Mouse (Mus musculus) urinary bladder, adult 2 months (tissue): Measurements from ENCODE around the gene Nek5. TPM values are rescaled to one million over a fixed set of nuclear protein-coding genes. Genes with fewer than 3 reads are reported as not detected.
"Not testable (repeated sequence)": the region's sequence is repeated elsewhere in the genome, so short reads cannot be mapped to it uniquely, and the experiment has no call there.

Experiments used
- DNase-seq: peaks from one replicate; pipeline ENCODE4 v3.0.0; 2022; ENCODE audit warnings: low spot score
- polyA plus RNA-seq: library from polyadenylated mRNA; depleted of rRNA; stranded (reverse); fragments of >200 nt; gene quantifications from 2 replicates; pipeline ENCODE4 v1.2.3, GENCODE M21; 2012; rRNA removed

Gene Nek5
- 3.6 and 4.7 TPM in 2 replicates for polyA plus RNA-seq

- DNase-seq = peak; percentile 26
These were observed at the start of gene Nek5 for GRCm38 (mm10) chr8:22124220-22125152. Nek5 (minus strand) TSS chr8:22125053.

GRCm38 (mm10) chr8:22169167-22169566, 44.3 kb upstream of the Nek5 start:
- no peak for DNase-seq

GRCm38 (mm10) chr8:22166080-22166603, 41.3 kb upstream of the Nek5 start, which contains the start of gene Nek3:
Nek3 (minus strand) TSS chr8:22166435.
- DNase-seq = peak; percentile 54

GRCm38 (mm10) chr8:22165251-22166079, 40.6 kb upstream of the Nek5 start:
- no peak for DNase-seq

GRCm38 (mm10) chr8:22164431-22164830, 39.6 kb upstream of the Nek5 start:
- DNase-seq = no peak

- no peak for DNase-seq
These were observed 37.4 kb upstream of the Nek5 start for GRCm38 (mm10) chr8:22162206-22162605.

- DNase-seq = no peak
These were observed 25.5 kb upstream of the Nek5 start for GRCm38 (mm10) chr8:22150345-22150663.

GRCm38 (mm10) chr8:22149643-22150344, 24.9 kb upstream of the Nek5 start:
- DNase-seq = no peak

- no peak for DNase-seq
These were observed 23.5 kb upstream of the Nek5 start for GRCm38 (mm10) chr8:22148367-22148740.

- no peak for DNase-seq
These were observed 23.0 kb upstream of the Nek5 start for GRCm38 (mm10) chr8:22147706-22148366.

- DNase-seq = no peak
These were observed 21.0 kb upstream of the Nek5 start for GRCm38 (mm10) chr8:22145831-22146230.

- DNase-seq = no peak
These were observed 19.1 kb upstream of the Nek5 start for GRCm38 (mm10) chr8:22143764-22144491.

- DNase-seq = no peak
These were observed 17.7 kb upstream of the Nek5 start for GRCm38 (mm10) chr8:22142592-22142991.

GRCm38 (mm10) chr8:22141836-22142385, 17.1 kb upstream of the Nek5 start:
- DNase-seq = no peak

GRCm38 (mm10) chr8:22136462-22136861, 11.6 kb upstream of the Nek5 start:
- not testable (repeated sequence) for DNase-seq

GRCm38 (mm10) chr8:22134750-22135135, 9.9 kb upstream of the Nek5 start:
- DNase-seq = no peak

GRCm38 (mm10) chr8:22134078-22134749, 9.4 kb upstream of the Nek5 start:
- DNase-seq = no peak

GRCm38 (mm10) chr8:22132062-22132461, 7.2 kb upstream of the Nek5 start:
- no peak for DNase-seq

GRCm38 (mm10) chr8:22107020-22107419, 17.8 kb downstream of the Nek5 start:
- DNase-seq = no peak

GRCm38 (mm10) chr8:22091568-22091967, 33.3 kb downstream of the Nek5 start:
- DNase-seq = no peak
